Mouse (Mus musculus) layer of hippocampus, adult 11-12 months (tissue): ENCODE results near the gene Cpa5.

Experiments used
- DNase-seq: peaks from one replicate; pipeline ENCODE4 v3.0.0; 2022; ENCODE audit warnings: low spot score

Cpa5 gene

DNA sequence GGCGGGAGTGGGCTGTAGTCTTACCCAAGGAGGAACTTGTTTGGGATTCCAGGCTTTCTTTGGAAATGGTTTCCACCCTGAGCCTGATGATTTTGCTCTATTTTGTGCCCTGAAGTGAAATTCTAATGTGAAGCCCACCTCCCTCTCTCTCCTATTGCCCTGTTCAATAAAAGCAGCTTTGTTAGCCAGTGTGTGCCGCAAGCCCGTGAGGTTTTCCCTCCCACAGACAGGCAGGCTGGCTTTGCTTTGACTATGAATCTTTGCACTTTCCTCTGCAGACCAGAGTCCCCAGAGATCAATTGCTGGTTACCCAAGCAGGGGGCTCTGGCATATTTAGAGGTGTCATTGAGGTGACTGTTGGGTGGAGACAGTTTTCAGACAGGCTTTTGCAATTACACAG is 33.7 kb downstream of the Cpa5 start:
- no peak for DNase-seq

DNA sequence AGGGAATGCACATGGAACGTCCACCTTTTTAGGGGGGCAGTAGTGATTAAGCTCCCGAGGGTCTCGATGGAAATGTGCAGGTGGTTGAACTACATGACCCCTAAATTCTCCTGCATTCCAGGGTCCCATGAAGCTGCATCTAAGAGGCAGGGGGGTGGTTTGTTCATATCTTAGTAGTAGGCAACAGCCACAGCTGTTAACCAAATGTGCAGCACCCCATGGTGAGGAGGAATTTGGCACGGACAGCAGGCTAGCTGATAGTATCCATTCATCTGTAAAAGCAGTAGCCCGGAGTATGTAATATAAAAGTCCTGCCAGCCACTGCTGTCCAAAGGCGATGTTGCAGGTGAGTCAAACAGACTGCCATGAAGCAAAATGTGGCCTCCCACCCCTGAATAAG is 34.6 kb downstream of the Cpa5 start:
- DNase-seq = no peak

DNA sequence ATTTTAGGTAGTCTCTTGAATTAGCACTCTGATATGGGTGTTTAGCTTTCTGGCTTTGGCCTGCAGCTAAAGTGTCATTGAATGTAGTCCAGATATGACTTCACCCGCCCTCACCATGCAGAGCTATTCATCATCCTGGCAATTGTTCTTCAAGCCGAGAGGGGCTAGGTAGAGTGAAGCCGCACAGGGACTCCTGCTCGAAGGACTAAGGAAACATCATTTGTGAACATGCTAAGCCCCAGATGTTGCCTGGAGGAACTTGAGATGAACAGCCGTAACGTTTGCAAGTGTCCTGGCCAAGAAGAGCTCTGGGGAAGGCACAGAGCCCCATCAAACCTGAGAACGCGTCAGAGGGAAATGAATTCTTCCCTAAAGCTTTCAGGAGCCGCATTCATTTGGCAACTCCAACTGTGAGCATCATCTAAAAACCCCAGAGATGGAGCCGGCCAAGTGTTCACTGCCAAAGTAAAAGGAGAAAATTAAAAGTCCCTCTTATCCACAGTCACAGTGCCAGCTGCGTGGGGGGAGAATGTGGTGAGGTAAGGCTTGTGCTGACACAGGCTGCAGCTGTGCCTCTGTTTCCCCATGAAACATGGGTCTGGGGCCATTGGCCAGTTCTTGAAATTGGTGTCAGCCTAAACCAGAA is 39.0 kb downstream of the Cpa5 start:
- peak; percentile 34 for DNase-seq

DNA sequence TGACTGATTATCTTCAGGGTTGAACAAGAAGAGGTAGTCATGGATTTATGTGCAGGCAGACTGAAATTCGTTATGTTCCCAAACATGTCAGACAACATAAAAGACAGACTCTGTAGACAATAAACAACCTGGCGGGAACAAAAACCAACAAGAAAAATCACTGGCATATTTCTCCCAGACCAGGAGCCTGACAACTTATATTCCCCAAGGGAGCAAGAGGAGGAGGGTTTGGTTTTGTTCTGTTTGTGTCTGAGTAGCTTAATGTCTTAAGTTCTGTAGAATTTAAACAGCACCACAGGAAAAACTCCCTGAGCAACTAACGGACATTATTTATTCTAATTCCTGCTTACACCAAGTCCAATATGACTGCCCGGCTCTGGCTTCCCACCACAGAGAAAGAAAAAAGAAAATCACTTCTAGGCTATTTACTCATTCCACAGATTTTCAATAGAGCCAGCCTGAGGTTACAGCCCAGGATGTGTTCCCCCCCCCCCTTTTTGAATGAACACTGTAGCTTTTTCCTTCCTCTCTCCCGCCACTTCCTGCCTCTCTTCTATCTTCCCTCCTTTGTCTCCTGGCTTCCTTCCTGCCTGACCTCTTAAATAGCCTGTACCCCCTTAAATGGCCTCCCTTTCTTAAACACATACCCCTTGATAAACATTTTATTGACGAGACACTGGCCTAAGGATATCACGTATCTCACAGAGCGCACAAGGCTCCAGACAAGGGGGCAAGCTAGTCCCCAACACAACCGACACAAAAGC is 41.8 kb downstream of the Cpa5 start:
- DNase-seq = no peak

DNA sequence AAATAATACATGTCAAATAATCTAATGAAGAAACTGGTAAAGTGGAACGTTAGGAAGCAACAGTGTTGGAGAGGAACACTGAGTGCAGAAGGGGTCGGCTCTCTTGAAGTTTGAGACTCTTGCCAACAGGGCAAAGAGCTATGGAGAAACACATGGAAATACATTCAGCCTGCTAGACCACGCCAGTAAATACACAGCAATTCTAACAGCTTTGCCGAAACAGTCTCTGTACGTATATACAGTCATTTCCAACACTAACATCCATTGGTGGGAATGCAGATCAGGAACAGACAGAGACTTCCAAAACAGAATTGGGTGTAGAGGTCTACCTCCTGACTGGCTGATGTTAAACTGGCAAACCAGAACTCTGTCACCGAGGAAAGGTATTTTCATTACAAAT is 42.7 kb downstream of the Cpa5 start:
- DNase-seq = no peak

DNA sequence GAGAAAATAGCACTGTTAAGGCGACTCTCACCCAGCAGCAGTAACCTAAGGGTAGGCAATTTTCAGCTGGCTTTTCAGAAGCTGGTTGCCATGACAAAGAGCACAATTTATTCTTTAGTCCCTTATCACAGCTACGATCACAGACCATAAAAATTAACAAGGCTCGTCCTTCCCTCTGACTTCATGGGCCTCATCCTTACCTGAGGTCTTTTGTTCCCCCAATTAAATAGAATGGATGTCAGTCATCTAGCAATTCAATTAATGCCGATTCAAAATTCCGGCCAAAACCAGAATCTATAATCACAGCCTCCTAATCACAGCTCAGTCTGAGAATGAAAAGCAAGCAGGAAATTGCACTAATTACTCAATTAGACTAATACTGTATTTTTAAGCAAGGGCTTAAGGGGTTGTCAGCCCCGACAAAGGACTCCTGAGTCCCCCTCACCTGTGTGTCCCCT is 43.6 kb downstream of the Cpa5 start:
- DNase-seq = no peak

DNA sequence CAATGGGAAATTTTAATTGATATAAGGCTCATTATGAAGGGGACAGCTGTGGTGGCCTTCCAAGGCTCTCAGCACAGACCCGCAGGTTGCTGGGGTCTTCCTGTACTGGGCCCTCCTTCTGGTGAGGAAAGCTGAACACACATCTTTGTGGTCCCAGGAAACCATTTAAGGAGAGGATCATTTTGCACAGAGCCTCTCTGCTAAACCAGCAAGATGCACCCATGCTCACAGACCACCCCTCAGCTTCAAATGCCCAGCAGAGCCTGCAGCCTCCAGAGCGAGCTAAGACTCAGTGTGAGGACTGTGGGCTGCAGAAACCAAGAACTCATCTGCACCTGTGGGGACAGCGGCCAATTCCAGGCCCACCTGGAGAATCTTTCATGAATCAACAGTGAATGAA is 44.1 kb downstream of the Cpa5 start:
- no peak for DNase-seq

DNA sequence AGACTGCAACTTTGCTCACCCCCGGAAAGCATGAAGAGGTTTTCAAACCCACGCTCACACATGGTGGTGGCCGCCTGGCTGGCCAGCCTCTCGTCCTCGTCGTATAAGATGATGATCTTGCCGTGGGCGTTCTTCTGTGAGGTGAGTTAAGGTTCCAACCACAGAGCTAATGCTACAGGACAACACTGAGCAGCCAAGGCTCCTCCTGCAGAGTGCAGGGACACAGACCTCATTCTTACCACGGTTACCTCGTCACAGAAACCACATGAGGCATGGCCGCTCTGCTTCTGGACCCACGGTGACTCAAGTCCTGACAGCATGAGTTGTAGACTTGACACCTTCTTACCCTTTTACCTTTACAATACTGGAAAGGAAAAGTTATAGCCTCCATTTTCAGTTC is 46.5 kb downstream of the Cpa5 start:
- DNase-seq = no peak

DNA sequence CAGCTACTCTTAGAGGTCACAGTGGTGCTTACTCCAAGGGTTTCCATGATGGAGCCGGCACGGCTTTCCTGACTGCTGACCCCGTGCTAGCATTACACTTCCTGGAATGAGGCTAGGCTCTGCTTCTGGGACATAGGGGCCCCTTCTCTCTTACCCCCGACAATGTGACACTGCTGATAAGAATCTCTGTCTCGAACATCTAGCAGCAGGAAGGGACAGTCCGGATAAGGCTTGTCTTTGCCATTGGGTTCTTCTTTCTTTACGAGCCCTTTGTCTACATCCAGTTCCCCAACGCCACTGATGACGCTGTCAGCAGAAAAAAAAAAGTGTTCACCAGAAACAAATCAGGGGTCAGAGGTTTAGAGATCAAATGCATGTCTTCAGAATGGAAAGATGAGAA is 47.8 kb downstream of the Cpa5 start:
- no peak for DNase-seq

DNA sequence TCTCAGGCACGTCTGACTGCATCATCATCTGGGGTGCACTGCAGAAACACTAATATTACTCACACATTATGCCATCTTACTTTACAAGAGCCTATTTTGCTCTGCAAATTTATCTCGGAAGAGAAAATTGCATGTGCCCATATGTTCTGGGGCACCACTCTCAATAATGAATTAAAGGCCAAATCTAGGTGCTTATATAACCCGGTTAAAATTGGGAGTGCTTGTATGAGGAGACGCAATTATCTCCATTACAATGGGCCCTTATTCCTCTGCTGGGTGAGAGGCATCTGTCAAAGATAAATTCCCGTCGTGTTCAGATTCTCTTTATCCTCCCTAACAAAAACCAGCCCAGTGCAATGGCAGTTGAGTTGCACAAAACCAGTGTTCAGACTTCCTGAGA is 54.0 kb downstream of the Cpa5 start:
- no peak for DNase-seq

DNA sequence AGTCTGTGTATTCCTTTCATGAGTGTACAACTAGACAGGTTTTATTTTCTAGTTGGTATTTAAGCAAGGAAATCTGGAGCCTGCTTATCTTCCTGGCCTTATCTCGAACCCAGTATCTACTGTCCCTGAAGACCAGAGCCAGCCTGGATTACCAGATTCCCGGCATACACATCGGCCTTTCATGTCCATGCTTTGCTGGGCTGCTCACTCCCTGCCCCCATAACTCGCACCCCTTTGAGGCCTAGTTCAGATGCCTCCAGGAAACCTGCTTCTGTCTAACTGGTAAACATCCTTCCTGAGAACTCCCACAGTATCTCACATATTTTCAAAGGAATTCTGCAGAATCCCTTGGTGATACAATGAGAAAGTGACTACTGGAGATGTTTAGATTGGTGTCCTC is 54.5 kb downstream of the Cpa5 start:
- no peak for DNase-seq

DNA sequence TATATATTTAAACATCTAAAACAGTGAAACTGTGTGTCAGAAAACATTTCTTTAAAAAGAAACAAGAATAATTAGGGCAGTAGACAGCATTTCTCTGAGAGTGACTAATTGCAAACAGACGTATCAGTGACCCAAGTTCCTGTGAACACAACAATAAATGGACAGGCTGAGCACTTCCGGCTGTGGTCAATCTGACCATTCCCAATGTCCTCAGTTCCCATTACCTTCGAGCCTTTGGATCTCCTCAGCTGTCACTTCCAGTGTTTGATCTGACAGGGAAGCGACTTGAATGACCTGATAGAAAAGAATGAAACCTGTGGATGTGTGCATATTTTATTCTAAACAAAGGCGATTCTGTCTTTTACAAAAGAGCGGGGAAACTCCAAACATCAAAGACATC is 55.2 kb downstream of the Cpa5 start:
- DNase-seq = no peak

DNA sequence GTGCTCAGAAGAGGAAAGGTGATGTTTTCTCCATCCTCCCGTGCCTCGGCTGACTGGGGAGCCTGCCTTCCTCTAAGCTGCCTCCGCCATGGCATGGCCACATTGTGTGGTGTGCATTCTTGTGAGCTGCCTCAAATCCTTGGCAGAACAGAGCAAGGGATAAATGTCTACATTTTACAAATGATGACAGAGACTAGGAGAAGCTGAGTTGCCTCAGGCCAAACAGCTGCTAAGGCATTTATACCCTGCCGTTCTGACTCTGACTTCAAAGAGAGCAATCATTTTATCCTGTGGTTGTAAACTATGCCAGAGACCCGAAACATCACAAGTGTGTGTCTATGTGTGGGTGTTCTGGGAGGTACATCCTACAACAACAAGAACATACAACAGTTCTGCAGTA is 56.8 kb downstream of the Cpa5 start:
- no peak for DNase-seq

DNA sequence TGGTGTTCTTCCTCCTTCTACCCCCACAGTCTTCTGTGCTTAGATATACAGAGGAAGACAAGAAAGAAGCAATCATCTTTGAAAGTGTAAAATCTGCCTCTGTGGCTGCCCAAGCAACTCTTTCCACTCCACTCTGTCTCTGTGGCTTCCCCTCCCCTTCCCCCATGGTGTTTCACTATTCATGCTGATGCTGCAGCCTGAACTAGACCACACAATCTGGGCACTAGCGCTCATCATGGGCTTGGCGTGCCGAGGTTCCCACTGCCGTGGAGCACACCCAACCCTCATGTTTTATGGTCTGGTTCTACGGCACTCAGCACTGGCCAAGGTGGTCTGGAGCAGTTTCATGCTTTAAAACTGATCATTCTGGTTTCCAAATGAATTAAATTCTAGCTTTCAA is 60.9 kb downstream of the Cpa5 start:
- DNase-seq = no peak

DNA sequence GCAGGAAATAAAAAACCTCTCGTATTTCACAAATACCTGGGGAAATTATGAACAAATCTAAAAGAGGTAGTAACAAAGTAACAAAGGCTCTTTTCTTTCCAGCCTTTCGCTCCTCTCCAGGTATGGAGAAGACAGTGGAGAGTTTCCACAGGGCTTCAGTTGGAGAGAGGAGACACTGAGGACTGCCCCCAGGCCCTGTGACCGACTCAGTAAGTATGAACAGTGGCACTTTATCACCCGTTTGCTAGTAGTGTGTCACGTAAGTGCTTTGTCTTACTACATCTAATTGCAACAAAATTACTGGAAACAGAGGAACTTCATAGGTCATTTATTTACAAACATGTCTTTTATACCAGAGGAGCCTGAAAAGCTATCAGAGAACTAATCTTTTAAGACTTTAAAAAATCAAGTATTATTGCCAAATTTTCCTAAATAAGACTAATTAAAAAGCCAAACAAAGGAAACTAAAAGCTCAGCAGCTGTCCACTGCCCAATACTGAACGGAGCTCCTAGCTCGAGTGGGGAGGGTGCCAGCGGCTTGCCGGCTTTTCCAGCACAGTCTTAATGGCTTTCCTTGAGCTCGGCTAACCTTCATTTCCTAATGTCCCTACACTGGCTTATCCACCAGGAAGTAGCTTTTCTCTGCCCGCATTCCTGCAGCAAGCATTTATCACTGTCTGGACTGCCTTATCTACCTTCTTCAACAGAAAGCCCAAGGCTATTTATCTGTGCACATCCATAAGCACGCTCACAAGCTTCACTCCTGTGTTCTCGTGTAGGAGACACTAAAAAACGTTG is 63.2 kb downstream of the Cpa5 start:
- DNase-seq = no peak

DNA sequence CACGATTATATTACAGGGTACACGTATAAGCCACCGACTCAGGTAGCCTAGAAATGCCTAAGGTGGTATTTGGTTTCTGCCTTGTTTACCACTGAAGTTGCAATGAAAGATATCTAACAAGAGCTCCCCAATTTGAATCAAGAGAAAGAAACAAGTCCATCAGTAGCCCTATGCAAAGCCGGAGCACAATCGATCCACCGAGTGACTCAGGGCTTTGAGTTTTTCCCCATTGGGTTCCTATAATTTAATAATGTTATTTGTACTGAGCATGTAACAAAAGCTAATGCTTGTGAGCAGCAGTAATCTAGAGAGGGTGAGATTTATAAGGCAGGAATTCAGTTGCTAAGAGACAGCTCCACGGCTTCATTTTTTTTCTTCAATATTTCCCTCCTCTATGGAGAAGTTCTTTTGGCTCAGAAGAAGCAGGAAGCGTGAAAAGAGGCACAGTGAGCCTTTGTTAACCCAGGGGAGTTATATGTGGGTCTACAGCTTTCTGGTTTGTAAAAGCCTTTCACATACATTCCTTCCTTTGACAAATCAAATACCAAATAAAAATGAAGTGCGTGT is 64.0 kb downstream of the Cpa5 start:
- DNase-seq = no peak

DNA sequence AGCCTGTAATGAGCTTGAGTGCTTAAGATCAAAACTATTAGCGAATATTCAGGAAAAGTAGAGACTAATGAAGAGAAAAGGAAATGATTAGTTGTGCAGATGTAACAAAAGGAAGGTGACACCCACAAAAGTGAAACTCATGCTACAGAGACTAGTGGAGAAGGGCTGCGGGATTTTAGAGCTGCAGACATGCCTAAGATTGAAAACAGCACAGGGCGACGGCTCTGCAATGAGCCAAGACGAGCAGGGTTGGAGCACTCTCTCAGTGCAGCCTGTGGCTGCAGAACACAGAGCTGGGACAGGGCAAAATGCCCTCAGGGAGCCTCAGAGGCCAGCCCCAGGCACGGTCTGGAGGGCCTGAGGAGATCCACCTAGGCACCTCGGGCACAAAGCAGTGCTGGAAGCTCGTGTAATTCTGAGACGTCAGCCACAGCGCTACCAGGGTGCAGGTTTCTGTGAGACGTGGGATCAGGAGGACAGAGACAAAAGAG is 64.5 kb downstream of the Cpa5 start:
- DNase-seq = no peak

DNA sequence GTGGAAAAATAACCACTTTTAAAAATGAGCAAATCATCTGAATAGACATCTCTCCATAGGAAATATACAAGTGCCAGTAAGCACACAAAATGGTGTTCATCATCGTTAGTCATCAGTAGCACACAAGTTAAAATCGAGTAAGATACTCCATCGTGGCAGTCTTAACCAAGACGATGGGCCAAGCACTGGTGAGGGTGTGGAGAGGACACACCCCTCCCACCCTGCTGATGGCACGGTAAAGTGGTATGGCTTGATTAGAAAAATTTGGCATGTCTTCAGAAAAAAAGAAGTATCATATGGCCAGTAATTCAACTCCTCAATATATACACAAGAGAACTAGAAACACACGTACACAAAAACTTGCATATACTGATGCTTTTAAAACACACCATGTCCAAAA is 65.7 kb downstream of the Cpa5 start:
- DNase-seq = no peak

DNA sequence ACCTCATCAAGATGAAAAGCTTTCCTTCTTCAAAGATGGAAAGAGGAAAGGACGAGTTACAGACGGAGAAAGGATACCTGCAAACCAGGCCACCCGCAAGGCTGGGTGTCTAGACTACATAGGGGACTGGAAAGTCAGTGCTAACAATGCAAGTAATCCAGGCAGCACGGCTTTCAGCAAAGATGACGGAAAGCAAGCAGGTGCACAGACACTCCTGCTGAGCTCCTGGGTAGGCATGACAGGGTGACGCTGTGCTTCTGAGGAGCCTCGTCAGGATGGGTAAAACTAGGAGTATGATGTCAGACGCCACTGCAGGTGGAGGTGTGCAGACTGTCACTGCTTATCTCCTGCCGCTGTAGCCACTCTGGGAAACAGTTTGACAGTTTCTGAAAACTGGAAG is 66.8 kb downstream of the Cpa5 start:
- no peak for DNase-seq

DNA sequence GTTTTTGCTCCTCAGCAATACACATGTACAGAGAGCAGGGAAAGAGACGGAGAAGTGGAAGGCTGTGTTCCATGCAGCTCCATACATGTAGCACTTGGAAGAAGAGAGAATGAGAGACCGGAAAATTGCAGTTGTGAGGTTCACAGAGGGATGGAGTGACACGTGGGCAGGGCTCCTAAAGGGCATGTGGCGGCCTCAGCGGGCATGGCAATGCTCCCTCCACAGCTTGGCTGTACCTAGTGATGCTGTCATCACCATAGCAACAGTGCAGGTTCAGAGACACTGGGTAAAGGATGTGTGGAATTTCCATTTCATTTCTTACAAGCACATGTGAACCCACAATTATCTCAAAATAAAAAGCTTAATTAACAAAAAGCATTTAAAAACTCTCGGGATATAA is 67.7 kb downstream of the Cpa5 start:
- no peak for DNase-seq

DNA sequence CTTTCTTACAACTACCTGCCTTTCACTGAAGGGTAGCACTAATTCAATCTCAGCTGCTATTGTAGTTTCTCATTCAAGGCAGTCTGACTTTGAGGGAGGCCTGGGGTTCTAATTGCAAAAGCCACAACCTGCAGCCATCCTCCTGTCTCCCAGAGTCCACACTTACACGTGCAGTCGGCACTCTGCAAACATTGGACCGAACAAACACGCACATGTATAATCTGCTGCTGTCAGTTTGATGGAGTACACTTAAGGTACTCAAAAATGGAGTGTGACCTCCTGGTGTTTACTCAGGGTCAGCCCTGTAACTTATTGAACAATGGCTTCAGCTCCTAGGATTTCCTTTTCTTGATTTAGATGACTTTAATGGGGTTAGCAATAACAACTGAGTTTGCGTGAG is 68.8 kb downstream of the Cpa5 start:
- no peak for DNase-seq

DNA sequence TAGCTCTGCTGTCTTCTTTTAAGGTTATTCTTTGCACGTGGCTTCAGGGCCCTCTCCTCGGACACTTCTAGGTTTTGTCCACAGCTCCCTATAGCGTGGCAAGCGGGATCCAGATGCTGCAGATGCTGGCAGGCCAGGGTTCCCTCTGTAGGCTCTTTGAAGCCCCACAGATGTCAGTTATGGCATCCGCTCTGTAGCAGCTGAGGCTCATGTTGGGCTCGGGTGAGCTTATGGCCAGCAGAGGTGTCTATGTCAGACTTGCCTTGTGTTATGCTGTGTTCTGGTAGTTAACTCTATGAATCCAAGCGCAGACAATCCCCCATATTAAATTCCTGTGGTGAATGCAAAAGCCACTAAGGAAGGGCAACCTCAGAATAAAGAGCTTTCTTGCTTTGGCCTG is 69.6 kb downstream of the Cpa5 start:
- no peak for DNase-seq
